19 mouse cellular contexts compared by ENCODE assay signal in genomic region chr7:73325503-73325902, GRCm38 (mm10). TPM values are rescaled to one million over a fixed set of nuclear protein-coding genes. Genes with fewer than 3 reads are reported as not detected.
"Had no signal": no experiment of that assay in that cellular context is flagged by ENCODE, and none has a peak within 500 bp of the region (broad histone marks: within the 10 kb centered on the region; RNA-seq: fewer than 3 reads in every experiment).

No protein-coding gene starts in this region.

- H3K36me3 ChIP-seq: lung, embryonic 15.5 days; midbrain, embryonic 13.5 days; midbrain, embryonic 15.5 days; neural tube, embryonic 12.5 days had no signal

- H3K27ac ChIP-seq: lung, embryonic 15.5 days; macrophage; midbrain, embryonic 13.5 days; midbrain, embryonic 15.5 days; neural tube, embryonic 12.5 days had no signal

- H3K27me3 ChIP-seq: lung, embryonic 15.5 days; midbrain, embryonic 13.5 days; midbrain, embryonic 15.5 days; neural tube, embryonic 12.5 days had no signal

- H3K9me3 ChIP-seq: lung, embryonic 15.5 days; megakaryocyte, embryonic 14.5 days; midbrain, embryonic 13.5 days; midbrain, embryonic 15.5 days had no signal

- H3K4me2 ChIP-seq: lung, embryonic 15.5 days; midbrain, embryonic 11.5 days; midbrain, embryonic 13.5 days; midbrain, embryonic 15.5 days; neural tube, embryonic 12.5 days had no signal

- H3K9ac ChIP-seq: liver, postnatal 0 days; lung, embryonic 15.5 days; midbrain, embryonic 13.5 days; midbrain, embryonic 15.5 days; neural tube, embryonic 12.5 days had no signal

- H3K4me3 ChIP-seq: lung, embryonic 15.5 days; megakaryocyte, embryonic 14.5 days; midbrain, embryonic 13.5 days; midbrain, embryonic 15.5 days; neural tube, embryonic 12.5 days had no signal

- DNase-seq: liver, postnatal 0 days; lung, adult 2 months; lung, postnatal 14 days; lung, postnatal 36 days; right cerebral cortex, postnatal 14 days; thymus, adult 2 months; thymus, postnatal 25 days; thymus, postnatal 4 days had no signal

- H3K4me1 ChIP-seq: megakaryocyte, embryonic 14.5 days; midbrain, embryonic 15.5 days had no signal

- ATAC-seq: liver, postnatal 0 days; lung, postnatal 0 days; midbrain, embryonic 13.5 days; midbrain, embryonic 15.5 days had no signal

RNA-seq across cellular contexts. Expression of gene Rgma, which starts 49.8 kb away (rescaled TPM):
- total RNA-seq: megakaryocyte progenitor cell, adult 5-6 weeks; monocyte, adult 5-6 weeks; neutrophil, adult 5-6 weeks had no signal
- polyA plus RNA-seq: macrophage had no signal
